Mouse (Mus musculus) embryonic facial prominence, embryonic 15.5 days (tissue): ENCODE measurements around the gene Macrod2. TPM values are rescaled to one million over a fixed set of nuclear protein-coding genes. Genes with fewer than 3 reads are reported as not detected.

Source experiments
- ATAC-seq: fragments of 200-750 bp; cut with Nextera tagmentation; 2 replicates; pipeline ENCODE4 v1.8.0; 2017; ENCODE audit warnings: low read depth, moderate TSS enrichment; ENCODE audit not compliant: insufficient number of reproducible peaks, low FRiP score, low TSS enrichment
- H3K27ac ChIP-seq: fragments of 300-500 bp; sonication (generic); replicated peaks from 2 replicates; pipeline ENCODE4 v1.5.1; 2015; ENCODE audit warnings: mild to moderate bottlenecking, inconsistent platforms
- H3K27me3 ChIP-seq: fragments of 300-500 bp; sonication (generic); 2 replicates; pipeline ENCODE4 v1.6.1; 2015; ENCODE audit warnings: inconsistent platforms
- H3K36me3 ChIP-seq: fragments of 300-500 bp; sonication (generic); 2 replicates; pipeline ENCODE4 v1.6.1; 2015; ENCODE audit warnings: mild to moderate bottlenecking, inconsistent platforms
- H3K4me1 ChIP-seq: fragments of 300-500 bp; sonication (generic); 2 replicates; pipeline ENCODE4 v1.6.1; 2015; ENCODE audit warnings: inconsistent platforms
- H3K4me2 ChIP-seq: fragments of 300-500 bp; sonication (generic); replicated peaks from 2 replicates; pipeline ENCODE4 v1.6.1; 2015; ENCODE audit warnings: mild to moderate bottlenecking, inconsistent platforms
- H3K4me3 ChIP-seq: fragments of 300-500 bp; sonication (generic); replicated peaks from 2 replicates; pipeline ENCODE4 v1.5.1; 2015; ENCODE audit warnings: mild to moderate bottlenecking, inconsistent platforms
- H3K9ac ChIP-seq: fragments of 300-500 bp; sonication (generic); 2 replicates; pipeline ENCODE4 v1.6.1; 2015; ENCODE audit warnings: inconsistent platforms
- H3K9me3 ChIP-seq: fragments of 300-500 bp; sonication (generic); replicated peaks from 2 replicates; pipeline ENCODE4 v1.6.1; 2016; ENCODE audit warnings: inconsistent platforms
- WGBS: fragments of 180-500 bp; shearing (Covaris S2); methylation state at CpG from one replicate; pipeline ENCODE4 v1.1.7; 2015; 5-methylcytosine and 5-hydroxymethylcytosine counted together
- polyA plus RNA-seq: library from polyadenylated mRNA; unstranded; fragments of >200 nt; fragmentation: Nextera tagmentation; extraction: Ambion mirVana; gene quantifications from 2 replicates; pipeline ENCODE4 v1.2.1, GENCODE M21; 2015

The Macrod2 gene
- polyA plus RNA-seq, 1 experiment from 2014 or later: 38.9 TPM

DNA sequence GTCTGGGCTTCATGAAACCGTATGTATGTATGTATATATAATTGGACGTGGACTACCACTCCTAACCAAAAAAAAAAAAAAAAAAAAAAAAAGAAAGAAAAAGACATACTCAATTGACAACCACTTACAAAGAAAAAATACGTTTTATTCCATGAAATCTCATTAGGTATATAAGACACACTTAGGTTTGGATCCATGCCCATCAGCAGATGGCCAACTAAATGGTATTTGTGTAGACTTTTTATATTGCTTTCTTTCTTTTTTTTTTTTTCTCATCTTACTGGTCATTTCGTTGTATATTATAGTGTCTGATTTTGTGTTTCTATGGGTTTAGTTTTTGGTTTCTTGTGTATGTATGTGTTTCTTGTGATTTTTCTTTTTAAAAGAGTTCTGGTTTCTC is 467.6 kb downstream of the Macrod2 start:
- Histone ChIP-seq H3K27ac (no peak overlapping the region), H3K4me2 (no peak overlapping the region), H3K9ac (no peak overlapping the region), H3K4me3 (no peak overlapping the region), H3K9me3 (no peaks in the 10 kb centered on the region), H3K27me3 (no peaks in the 10 kb centered on the region), H3K36me3 (no peaks in the 10 kb centered on the region), H3K4me1 (no peaks in the 10 kb centered on the region)
- 63% methylated on average over 4 of the region's 4 CpGs for WGBS
- no peak for ATAC-seq

- WGBS: 92% methylated on average over 1 of the region's 1 CpGs
- Histone ChIP-seq H3K9me3 (no peaks in the 10 kb centered on the region), H3K4me1 (no peaks in the 10 kb centered on the region), H3K36me3 (no peaks in the 10 kb centered on the region), H3K27me3 (no peaks in the 10 kb centered on the region), H3K27ac (no peak overlapping the region), H3K9ac (no peak overlapping the region), H3K4me3 (no peak overlapping the region), H3K4me2 (no peak overlapping the region)
- no peak for ATAC-seq
Observed at GRCm38 (mm10) chr2:140865636-140866035, 470.5 kb downstream of the Macrod2 start.

DNA sequence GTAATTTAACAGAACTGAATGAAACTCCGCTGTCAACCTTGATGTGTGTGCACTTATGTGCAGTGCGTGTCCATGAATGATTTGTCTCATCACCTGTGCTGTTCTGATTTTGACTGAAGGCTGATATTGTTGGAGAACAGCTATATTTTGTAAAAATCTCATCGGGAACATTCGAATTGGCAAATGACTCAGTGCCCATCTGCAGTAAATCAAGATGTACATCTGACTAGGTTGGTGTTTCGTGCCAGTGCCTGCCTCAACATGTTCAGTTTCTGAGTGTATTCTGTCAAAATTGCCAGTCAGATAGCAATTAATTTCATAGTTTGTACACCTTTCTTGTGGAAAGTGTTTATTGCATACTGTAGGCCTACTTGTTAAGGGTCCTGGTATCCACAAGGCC is 472.0 kb downstream of the Macrod2 start:
- H3K4me3 ChIP-seq: no peak overlapping the region
- H3K27me3 ChIP-seq: no peaks in the 10 kb centered on the region
- H3K4me2 ChIP-seq: no peak overlapping the region
- 78% methylated on average over 5 of the region's 5 CpGs for WGBS
- H3K27ac ChIP-seq: no peak overlapping the region
- H3K36me3 ChIP-seq: no peaks in the 10 kb centered on the region
- no peaks in the 10 kb centered on the region for H3K9me3 ChIP-seq
- no peaks in the 10 kb centered on the region for H3K4me1 ChIP-seq
- no peak overlapping the region for H3K9ac ChIP-seq
- no peak for ATAC-seq

GRCm38 (mm10) chr2:140885176-140885575 is 490.1 kb downstream of the Macrod2 start:
- Histone ChIP-seq H3K4me3 (no peak overlapping the region), H3K9ac (no peak overlapping the region), H3K9me3 (no peaks in the 10 kb centered on the region), H3K4me2 (no peak overlapping the region), H3K27me3 (no peaks in the 10 kb centered on the region), H3K36me3 (no peaks in the 10 kb centered on the region), H3K27ac (no peak overlapping the region), H3K4me1 (no peaks in the 10 kb centered on the region)
- ATAC-seq: no peak

- no peak overlapping the region for H3K4me2 ChIP-seq
- H3K4me1 ChIP-seq: no peaks in the 10 kb centered on the region
- no peak overlapping the region for H3K9ac ChIP-seq
- no peaks in the 10 kb centered on the region for H3K36me3 ChIP-seq
- no peaks in the 10 kb centered on the region for H3K27me3 ChIP-seq
- no peak overlapping the region for H3K27ac ChIP-seq
- ATAC-seq: no peak
- H3K4me3 ChIP-seq: no peak overlapping the region
- H3K9me3 ChIP-seq: no peaks in the 10 kb centered on the region
Observed at GRCm38 (mm10) chr2:140890683-140891082, 495.6 kb downstream of the Macrod2 start.

GRCm38 (mm10) chr2:140896396-140897082 is 501.4 kb downstream of the Macrod2 start:
- no peak for ATAC-seq
- H3K27ac ChIP-seq: no peak overlapping the region
- no peaks in the 10 kb centered on the region for H3K9me3 ChIP-seq
- H3K4me2 ChIP-seq: no peak overlapping the region
- H3K36me3 ChIP-seq: no peaks in the 10 kb centered on the region
- H3K4me3 ChIP-seq: no peak overlapping the region
- no peaks in the 10 kb centered on the region for H3K27me3 ChIP-seq
- no peak overlapping the region for H3K9ac ChIP-seq
- H3K4me1 ChIP-seq: no peaks in the 10 kb centered on the region
- 81% methylated on average over 3 of the region's 3 CpGs for WGBS

- H3K4me2 ChIP-seq: no peak overlapping the region
- no peak for ATAC-seq
- no peaks in the 10 kb centered on the region for H3K9me3 ChIP-seq
- H3K4me3 ChIP-seq: no peak overlapping the region
- H3K4me1 ChIP-seq: no peaks in the 10 kb centered on the region
- no peak overlapping the region for H3K9ac ChIP-seq
- H3K27ac ChIP-seq: no peak overlapping the region
- H3K36me3 ChIP-seq: no peaks in the 10 kb centered on the region
- WGBS: 55% methylated on average over 7 of the region's 7 CpGs
- H3K27me3 ChIP-seq: no peaks in the 10 kb centered on the region
Observed at GRCm38 (mm10) chr2:140898408-140898985, 503.4 kb downstream of the Macrod2 start.

GRCm38 (mm10) chr2:140905331-140905730 is 510.2 kb downstream of the Macrod2 start:
- no peak for ATAC-seq
- no peaks in the 10 kb centered on the region for H3K9me3 ChIP-seq
- 76% methylated on average over 4 of the region's 4 CpGs for WGBS

DNA sequence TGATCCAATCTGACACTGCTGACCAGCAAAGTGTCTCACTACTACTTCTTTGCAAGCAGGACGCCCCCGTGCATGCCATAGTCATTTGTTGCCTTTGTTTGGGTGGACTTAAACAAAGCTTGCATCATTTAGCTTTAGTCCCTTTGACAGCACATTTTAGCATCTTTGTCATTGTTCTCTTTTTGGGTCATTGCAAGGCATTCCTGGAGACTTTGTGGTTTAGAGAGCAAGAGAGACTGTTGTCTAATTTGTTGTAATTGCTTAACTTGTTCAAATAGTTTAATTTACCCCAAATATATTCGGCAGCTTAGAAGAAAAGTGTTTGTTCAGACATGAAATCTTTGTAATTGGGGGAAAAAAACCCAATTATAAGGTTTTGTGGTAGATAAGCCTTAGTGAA is 511.0 kb downstream of the Macrod2 start:
- WGBS: 56% methylated on average over 3 of the region's 3 CpGs
- H3K4me3 ChIP-seq: no peak overlapping the region
- no peak for ATAC-seq
- no peak overlapping the region for H3K27ac ChIP-seq
- no peaks in the 10 kb centered on the region for H3K36me3 ChIP-seq
- no peaks in the 10 kb centered on the region for H3K27me3 ChIP-seq
- no peak overlapping the region for H3K9ac ChIP-seq
- no peak overlapping the region for H3K4me2 ChIP-seq
- no peaks in the 10 kb centered on the region for H3K9me3 ChIP-seq
- H3K4me1 ChIP-seq: no peaks in the 10 kb centered on the region

More at GRCm38 (mm10) chr2:140905331-140905730, 510.2 kb downstream of the Macrod2 start:
- Histone ChIP-seq H3K27me3 (no peaks in the 10 kb centered on the region), H3K4me1 (no peaks in the 10 kb centered on the region), H3K36me3 (no peaks in the 10 kb centered on the region), H3K9ac (no peak overlapping the region), H3K27ac (no peak overlapping the region), H3K4me3 (no peak overlapping the region), H3K4me2 (no peak overlapping the region)

DNA sequence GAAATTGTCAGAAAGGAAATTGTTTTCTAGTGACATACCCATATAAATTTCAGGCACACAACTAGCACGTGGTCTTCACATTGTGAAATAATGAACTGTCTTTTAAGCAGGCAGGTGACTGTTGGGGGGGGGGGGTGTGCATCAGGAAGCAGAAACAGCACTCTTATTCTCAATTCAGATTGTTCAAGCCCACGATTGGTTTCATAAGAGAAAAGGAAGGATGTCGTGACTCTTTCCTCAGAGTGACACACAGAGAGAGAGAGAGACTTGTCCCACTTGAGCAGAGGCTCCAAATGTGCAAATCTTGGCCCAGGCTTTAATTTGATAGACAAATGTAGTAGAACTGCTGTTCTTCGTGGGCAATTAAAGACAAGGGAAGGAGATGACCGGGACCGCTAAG is 516.4 kb downstream of the Macrod2 start:
- no peak overlapping the region for H3K4me2 ChIP-seq
- H3K36me3 ChIP-seq: no peaks in the 10 kb centered on the region
- 69% methylated on average over 6 of the region's 6 CpGs for WGBS

GRCm38 (mm10) chr2:140912179-140912578 is 517.1 kb downstream of the Macrod2 start:
- no peaks in the 10 kb centered on the region for H3K4me1 ChIP-seq
- H3K9ac ChIP-seq: no peak overlapping the region
- no peak overlapping the region for H3K27ac ChIP-seq
- H3K9me3 ChIP-seq: no peaks in the 10 kb centered on the region
- no peaks in the 10 kb centered on the region for H3K36me3 ChIP-seq
- H3K4me2 ChIP-seq: no peak overlapping the region
- no peak for ATAC-seq
- no peak overlapping the region for H3K4me3 ChIP-seq
- 39% methylated on average over 1 of the region's 1 CpGs for WGBS
- no peaks in the 10 kb centered on the region for H3K27me3 ChIP-seq

More for the DNA sequence above, 516.4 kb downstream of the Macrod2 start:
- Histone ChIP-seq H3K9me3 (no peaks in the 10 kb centered on the region), H3K27me3 (no peaks in the 10 kb centered on the region), H3K4me1 (no peaks in the 10 kb centered on the region), H3K9ac (no peak overlapping the region), H3K27ac (no peak overlapping the region), H3K4me3 (no peak overlapping the region)
- ATAC-seq: no peak

- no peak for ATAC-seq
- H3K4me3 ChIP-seq: no peak overlapping the region
- no peaks in the 10 kb centered on the region for H3K27me3 ChIP-seq
- no peaks in the 10 kb centered on the region for H3K9me3 ChIP-seq
- H3K4me1 ChIP-seq: no peaks in the 10 kb centered on the region
- no peak overlapping the region for H3K27ac ChIP-seq
- 25% methylated on average over 2 of the region's 2 CpGs for WGBS
- no peaks in the 10 kb centered on the region for H3K36me3 ChIP-seq
- H3K9ac ChIP-seq: no peak overlapping the region
- H3K4me2 ChIP-seq: no peak overlapping the region
Observed at GRCm38 (mm10) chr2:140912931-140913330, 517.8 kb downstream of the Macrod2 start.
